Mouse (Mus musculus): ENCODE measurements at regions not wholly inside any gene's neighbourhood (a gene's known extent, or its start where the extent isn't known, plus 50 kb on each side); places are given as distances from the start of the nearest gene placed in this dataset.

DNA sequence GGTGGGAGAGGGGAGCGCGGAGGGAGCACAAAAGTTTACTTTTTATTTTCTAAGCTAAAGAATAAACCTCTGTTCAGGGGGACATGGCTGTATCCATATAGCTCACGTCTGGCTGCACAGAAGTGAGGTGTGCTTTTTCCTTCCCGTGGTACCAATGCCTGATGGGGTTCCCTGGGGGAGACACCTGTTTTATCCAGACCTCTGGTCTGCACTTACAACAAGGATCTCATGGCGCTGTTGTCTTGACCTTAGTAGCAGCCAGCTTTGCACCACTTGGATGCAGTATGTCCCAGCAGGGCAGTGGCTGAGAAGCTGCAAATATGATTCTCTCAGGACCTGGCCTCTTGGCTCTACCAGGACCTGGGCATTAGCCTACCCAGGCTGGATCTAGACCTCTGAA, 473.8 kb downstream of the Insc start:
- H3K36me3 ChIP-seq (replicated peaks; ENCODE audit: control insufficient read depth, insufficient read depth, low read depth) = no peaks in the 10 kb centered on the region
- H3K4me2 ChIP-seq (ENCODE audit: low read depth) = peak overlapping the region; percentile 47
- ATAC-seq (ENCODE audit: insufficient read depth) (no peak), DNase-seq (ENCODE audit: low read depth in 3 of 3, low spot score in 3 of 3) (no peak)
- H3K9me3 ChIP-seq (ENCODE audit: control insufficient read depth, low read length) = no peaks in the 10 kb centered on the region
- H3K4me3 ChIP-seq (ENCODE audit: insufficient read depth in 1 of 2, low read depth in 2 of 2, low read length in 2 of 2) = no peak overlapping the region; a peak in 1 of 4 replicates
- peaks cover 0 to 2% of the 10 kb centered on the region in 2 experiments; a peak in 2 of 4 replicates for H3K4me1 ChIP-seq (replicated peaks; ENCODE audit: control insufficient read depth in 2 of 2, insufficient read depth in 2 of 2, low read length in 1 of 2)
- TF ChIP-seq CTCF (IDR thresholded peaks at IDR 0.05; ENCODE audit: low read depth) (no peak), EP300 (IDR thresholded peaks at IDR 0.05; ENCODE audit: low read depth) (no peak)
- no peak overlapping the region for H3K9ac ChIP-seq (replicated peaks)
- H3K27me3 ChIP-seq (ENCODE audit: control insufficient read depth, insufficient read depth, low read length) = no peaks in the 10 kb centered on the region
- 12% methylated on average over 5 of the region's 5 CpGs for WGBS (ENCODE audit: insufficient replicate concordance)
- H3K27ac ChIP-seq = no peak overlapping the region

DNA sequence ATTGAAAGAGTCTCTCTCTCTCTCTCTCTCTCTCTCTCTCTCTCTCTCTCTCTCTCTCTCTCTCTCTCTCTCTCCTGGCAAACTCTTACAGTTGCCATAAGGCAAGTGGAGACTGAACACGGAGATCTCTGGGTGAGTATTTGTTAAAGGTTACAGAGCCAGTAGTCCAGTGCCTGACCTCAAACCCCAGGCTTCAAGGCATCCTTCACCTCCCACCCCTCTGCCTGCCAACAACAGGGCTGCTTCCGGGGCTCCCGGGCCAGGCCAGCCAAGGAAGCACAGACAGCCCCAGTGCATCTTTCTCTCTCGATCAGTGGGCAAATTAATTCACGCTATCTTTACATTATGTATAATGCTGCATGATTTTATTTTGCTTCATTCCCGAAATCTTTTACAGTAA, 474.2 kb downstream of the Insc start:
- H3K4me1 ChIP-seq (replicated peaks; ENCODE audit: control insufficient read depth in 2 of 2, insufficient read depth in 2 of 2, low read length in 1 of 2) = peaks cover 0 to 2% of the 10 kb centered on the region in 2 experiments; a peak in 2 of 4 replicates
- no peaks in the 10 kb centered on the region for H3K27me3 ChIP-seq (ENCODE audit: control insufficient read depth, insufficient read depth, low read length)
- no peak for ATAC-seq (ENCODE audit: insufficient read depth)
- 40% methylated on average over 6 of the region's 6 CpGs for WGBS (ENCODE audit: insufficient replicate concordance)
- H3K9me3 ChIP-seq (ENCODE audit: control insufficient read depth, low read length) = no peaks in the 10 kb centered on the region
- H3K9ac ChIP-seq (replicated peaks) = no peak overlapping the region
- no peak overlapping the region for H3K27ac ChIP-seq
- no peak overlapping the region for H3K4me3 ChIP-seq (ENCODE audit: insufficient read depth in 1 of 2, low read depth in 2 of 2, low read length in 2 of 2)
- TF ChIP-seq CTCF (IDR thresholded peaks at IDR 0.05; ENCODE audit: low read depth) (no peak), EP300 (IDR thresholded peaks at IDR 0.05; ENCODE audit: low read depth) (no peak)
- no peak for DNase-seq (ENCODE audit: low read depth in 3 of 3, low spot score in 3 of 3)
- no peaks in the 10 kb centered on the region for H3K36me3 ChIP-seq (replicated peaks; ENCODE audit: control insufficient read depth, insufficient read depth, low read depth)
- H3K4me2 ChIP-seq (ENCODE audit: low read depth) = no peak overlapping the region

DNA sequence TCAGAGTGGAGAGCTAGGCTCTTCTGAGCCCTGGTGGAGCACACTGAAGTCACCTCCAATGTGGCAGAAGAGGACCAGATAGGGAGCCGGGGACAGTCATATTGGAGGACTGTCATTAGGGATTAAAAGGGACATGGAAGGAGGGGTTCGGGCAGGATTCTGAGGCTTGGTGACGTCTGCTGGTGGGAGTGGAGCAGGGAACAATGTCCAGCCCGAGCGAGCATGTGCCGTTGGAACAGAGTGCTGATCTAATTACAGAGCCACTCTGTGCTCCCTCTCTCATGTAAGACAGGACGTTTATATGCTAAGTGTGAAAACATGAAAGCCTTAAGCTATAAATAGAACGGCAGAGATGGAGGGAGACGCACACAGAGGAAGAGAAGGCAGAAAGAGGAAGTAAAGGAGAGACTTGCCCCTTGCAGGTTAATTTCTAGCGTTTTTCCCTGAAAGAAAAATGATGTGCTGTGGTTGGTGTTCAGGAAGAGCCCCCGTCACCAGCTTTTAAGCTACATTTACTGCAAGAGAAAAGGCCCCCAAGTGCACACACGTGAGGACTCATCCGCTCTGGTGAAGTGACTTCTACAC, 475.2 kb downstream of the Insc start:
- ATAC-seq (ENCODE audit: insufficient read depth) (no peak), DNase-seq (ENCODE audit: low read depth in 3 of 3, low spot score in 3 of 3) (no peak)
- H3K4me3 ChIP-seq (ENCODE audit: insufficient read depth in 1 of 2, low read depth in 2 of 2, low read length in 2 of 2) = no peak overlapping the region

DNA sequence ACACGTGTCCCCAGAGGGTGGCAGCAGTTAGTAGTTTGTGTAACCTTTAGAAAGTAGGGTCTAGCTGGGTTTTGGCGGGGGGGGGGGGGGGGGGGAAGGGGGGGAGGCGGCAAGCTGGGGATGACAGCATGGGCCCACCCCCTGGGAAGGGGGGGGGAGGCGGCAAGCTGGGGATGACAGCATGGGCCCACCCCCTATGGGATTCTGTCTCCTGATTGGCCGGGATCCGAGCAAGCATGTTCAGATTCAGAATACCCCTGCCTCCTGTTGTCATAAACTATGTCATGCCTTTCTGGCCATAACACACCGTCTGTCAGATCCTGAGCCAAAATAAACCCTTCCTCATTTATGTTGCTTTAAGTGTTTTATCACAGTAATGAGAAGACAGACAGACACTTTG, 479.1 kb downstream of the Insc start:
- no peaks in the 10 kb centered on the region for H3K9me3 ChIP-seq (ENCODE audit: control insufficient read depth, low read length)
- no peak overlapping the region for H3K4me2 ChIP-seq (ENCODE audit: low read depth)
- 38% methylated on average over 6 of the region's 7 CpGs for WGBS (ENCODE audit: insufficient replicate concordance)
- no peak overlapping the region for H3K9ac ChIP-seq (replicated peaks)
- DNase-seq (ENCODE audit: low read depth in 3 of 3, low spot score in 3 of 3) (no peak), ATAC-seq (ENCODE audit: insufficient read depth) (no peak)
- TF ChIP-seq CTCF (IDR thresholded peaks at IDR 0.05; ENCODE audit: low read depth) (no peak), EP300 (IDR thresholded peaks at IDR 0.05; ENCODE audit: low read depth) (no peak)
- no peaks in the 10 kb centered on the region for H3K27me3 ChIP-seq (ENCODE audit: control insufficient read depth, insufficient read depth, low read length)
- H3K36me3 ChIP-seq (replicated peaks; ENCODE audit: control insufficient read depth, insufficient read depth, low read depth) = no peaks in the 10 kb centered on the region
- H3K4me1 ChIP-seq (replicated peaks; ENCODE audit: control insufficient read depth in 2 of 2, insufficient read depth in 2 of 2, low read length in 1 of 2) = no peaks in the 10 kb centered on the region; a peak in 1 of 4 replicates
- H3K27ac ChIP-seq = no peak overlapping the region
- H3K4me3 ChIP-seq (ENCODE audit: insufficient read depth in 1 of 2, low read depth in 2 of 2, low read length in 2 of 2) = no peak overlapping the region

More for the DNA sequence above, 475.2 kb downstream of the Insc start:
- H3K4me2 ChIP-seq (ENCODE audit: low read depth) = no peak overlapping the region
- 16% methylated on average over 13 of the region's 13 CpGs for WGBS (ENCODE audit: insufficient replicate concordance)
- TF ChIP-seq CTCF (IDR thresholded peaks at IDR 0.05; ENCODE audit: low read depth) = no peak
- no peak for TF ChIP-seq EP300 (IDR thresholded peaks at IDR 0.05; ENCODE audit: low read depth)
- no peaks in the 10 kb centered on the region for H3K9me3 ChIP-seq (ENCODE audit: control insufficient read depth, low read length)
- H3K36me3 ChIP-seq (replicated peaks; ENCODE audit: control insufficient read depth, insufficient read depth, low read depth) = no peaks in the 10 kb centered on the region
- H3K27ac ChIP-seq = no peak overlapping the region
- peaks cover 0 to 2% of the 10 kb centered on the region in 2 experiments; a peak in 2 of 4 replicates for H3K4me1 ChIP-seq (replicated peaks; ENCODE audit: control insufficient read depth in 2 of 2, insufficient read depth in 2 of 2, low read length in 1 of 2)
- no peak overlapping the region for H3K9ac ChIP-seq (replicated peaks)
- no peaks in the 10 kb centered on the region for H3K27me3 ChIP-seq (ENCODE audit: control insufficient read depth, insufficient read depth, low read length)

DNA sequence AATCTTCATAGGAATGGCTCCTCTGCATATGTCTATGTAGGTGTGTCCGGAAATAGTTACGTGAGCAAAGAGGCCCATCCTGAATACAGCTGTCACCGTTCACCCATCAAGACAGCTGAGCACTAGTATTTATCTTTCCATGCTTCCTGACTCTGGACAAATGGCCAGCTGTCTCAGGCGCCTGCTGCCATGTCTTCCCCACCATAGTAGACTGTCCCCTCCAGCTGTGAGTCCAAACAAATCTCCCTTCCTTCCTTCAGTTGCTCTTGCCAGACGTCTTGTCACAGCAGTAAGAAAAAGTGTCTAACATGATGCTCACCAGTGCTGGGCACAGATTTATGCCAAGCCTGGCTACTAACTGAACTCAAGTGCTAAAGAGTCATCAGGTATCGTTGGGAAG, 487.0 kb downstream of the Insc start:
- no peak overlapping the region for H3K4me2 ChIP-seq (ENCODE audit: low read depth)
- H3K9me3 ChIP-seq (ENCODE audit: control insufficient read depth, low read length) = no peaks in the 10 kb centered on the region
- H3K27ac ChIP-seq = no peak overlapping the region
- ATAC-seq (ENCODE audit: insufficient read depth) (no peak), DNase-seq (ENCODE audit: low read depth in 3 of 3, low spot score in 3 of 3) (no peak)
- no peak for TF ChIP-seq CTCF (IDR thresholded peaks at IDR 0.05; ENCODE audit: low read depth)
- peaks cover 0 to 2% of the 10 kb centered on the region in 2 experiments; a peak in 1 of 4 replicates for H3K4me1 ChIP-seq (replicated peaks; ENCODE audit: control insufficient read depth in 2 of 2, insufficient read depth in 2 of 2, low read length in 1 of 2)
- WGBS (ENCODE audit: insufficient replicate concordance) = 46% methylated on average over 6 of the region's 6 CpGs
- H3K9ac ChIP-seq (replicated peaks) = no peak overlapping the region
- no peak overlapping the region for H3K4me3 ChIP-seq (ENCODE audit: insufficient read depth in 1 of 2, low read depth in 2 of 2, low read length in 2 of 2)
- no peaks in the 10 kb centered on the region for H3K27me3 ChIP-seq (ENCODE audit: control insufficient read depth, insufficient read depth, low read length)
- no peaks in the 10 kb centered on the region for H3K36me3 ChIP-seq (replicated peaks; ENCODE audit: control insufficient read depth, insufficient read depth, low read depth)
